19 mouse cellular contexts compared by ENCODE assay signal in genomic region chr9:110993281-110993709, GRCm38 (mm10). TPM values are rescaled to one million over a fixed set of nuclear protein-coding genes. Genes with fewer than 3 reads are reported as not detected.
DNase-seq lines count a peak whose midpoint lies in the region; ATAC-seq and TF ChIP-seq lines count a peak whose summit lies in the region.
"Had no signal": no experiment of that assay in that cellular context is flagged by ENCODE, and none has a peak within 500 bp of the region (broad histone marks: within the 10 kb centered on the region; RNA-seq: fewer than 3 reads in every experiment).

No protein-coding gene starts in this region.

- no peak overlapping the region for H3K4me2 ChIP-seq in lung, postnatal 0 days (replicated peaks; ENCODE audit: low read depth, low read length)
- H3K4me2 ChIP-seq: heart, embryonic 12.5 days; hindbrain, embryonic 12.5 days had no signal

- H3K27me3 ChIP-seq in lung, postnatal 0 days (replicated peaks; ENCODE audit: insufficient read depth, low read length), result no peaks in the 10 kb centered on the region
- H3K27me3 ChIP-seq: heart, embryonic 12.5 days; hindbrain, embryonic 12.5 days had no signal

- no peak for TF ChIP-seq EP300 in lung, postnatal 0 days (IDR thresholded peaks at IDR 0.05)

- WGBS in lung, postnatal 0 days, result 11% methylated on average over 3 of the region's 3 CpGs

- ATAC-seq in lung, postnatal 0 days, result no peak
- ATAC-seq in megakaryocyte-erythroid progenitor cell, adult 5-6 weeks (replicated peaks; ENCODE audit: low FRiP score, low TSS enrichment, poor library complexity, severe bottlenecking), result no peak

- H3K36me3 ChIP-seq in lung, postnatal 0 days (ENCODE audit: insufficient read depth, low read length), result no peaks in the 10 kb centered on the region
- H3K36me3 ChIP-seq: heart, embryonic 12.5 days; hindbrain, embryonic 12.5 days had no signal

- 0 out of 2 replicates have a peak, but pooled peaks cover 2% of the 10 kb centered on the region for H3K4me1 ChIP-seq in lung, postnatal 0 days (ENCODE audit: insufficient read depth, low read depth, low read length)
- H3K4me1 ChIP-seq: hindbrain, embryonic 12.5 days had no signal

- DNase-seq in adrenal gland, postnatal 14 days, result peak; percentile 36
- no peak for DNase-seq in adrenal gland, postnatal 25 days
- peak; percentile 47 for DNase-seq in lung, postnatal 0 days (ENCODE audit: low spot score)
- no peak for DNase-seq in lung, postnatal 25 days (ENCODE audit: low spot score)
- DNase-seq in kidney, postnatal 36 days, result peak; percentile 16 to 41
- DNase-seq in yolk sac, embryonic 10.5 days (ENCODE audit: low spot score), result peak; percentile 85
- DNase-seq in right cerebral cortex, postnatal 36 days (ENCODE audit: low spot score in 2 of 2), result no peak
- DNase-seq: adrenal gland, adult 8-10 months; cerebellum, adult 11 months; embryo, embryonic 11 days; right cerebral cortex, postnatal 14 days had no signal

- H3K27ac ChIP-seq in lung, postnatal 0 days (ENCODE audit: low read length), result no peak overlapping the region
- H3K27ac ChIP-seq: hindbrain, embryonic 12.5 days; macrophage had no signal

- TF ChIP-seq CTCF in lung, postnatal 0 days (IDR thresholded peaks at IDR 0.05), result no peak

- no peaks in the 10 kb centered on the region for H3K9me3 ChIP-seq in lung, postnatal 0 days (ENCODE audit: low read length)
- H3K9me3 ChIP-seq: heart, embryonic 12.5 days; hindbrain, embryonic 12.5 days had no signal

- H3K9ac ChIP-seq in lung, postnatal 0 days (replicated peaks; ENCODE audit: low read depth), result no peak overlapping the region
- H3K9ac ChIP-seq: heart, embryonic 12.5 days; hindbrain, embryonic 12.5 days had no signal

- H3K4me3 ChIP-seq in lung, postnatal 0 days (ENCODE audit: low read depth, low read length), result no peak overlapping the region
- H3K4me3 ChIP-seq: heart, embryonic 12.5 days; hindbrain, embryonic 12.5 days had no signal

RNA-seq across cellular contexts. Expression of gene Rtp3, which starts 2.9 kb away (rescaled TPM):
- total RNA-seq in adrenal gland, postnatal 14 days (2021), result 3.5 and 10.0 TPM in 2 replicates
- 3.0 and 4.8 TPM in 2 replicates for total RNA-seq in adrenal gland, postnatal 25 days (2021)
- 1.7 and 3.0 TPM in 2 replicates for polyA plus RNA-seq in lung, postnatal 0 days (2015; fragmentation: Nextera tagmentation; extraction: Ambion mirVana)
- not detected in 2 replicates for total RNA-seq in megakaryocyte-erythroid progenitor cell, adult 5-6 weeks (2014; fragmentation: Nextera tagmentation)
- not detected in 2 replicates for total RNA-seq in megakaryocyte-erythroid progenitor cell, adult 5-6 weeks (2017)
- total RNA-seq: neutrophil, adult 5-6 weeks had no signal
- polyA plus RNA-seq: hindbrain, embryonic 12.5 days; limb, embryonic 11.5 days; macrophage had no signal

RNA-seq across cellular contexts. Expression of gene Ltf, which starts 25.8 kb away (rescaled TPM):
- 2.6 and 7.3 TPM in 2 replicates for total RNA-seq in adrenal gland, postnatal 14 days (2021)
- 0.49 and 2.4 TPM in 2 replicates for total RNA-seq in adrenal gland, postnatal 25 days (2021)
- polyA plus RNA-seq in lung, postnatal 0 days (2015; fragmentation: Nextera tagmentation; extraction: Ambion mirVana), result 11.3 and 16.1 TPM in 2 replicates
- 126 TPM in 1 of 2 replicates, not detected in the other for total RNA-seq in megakaryocyte-erythroid progenitor cell, adult 5-6 weeks (2014; fragmentation: Nextera tagmentation)
- total RNA-seq in megakaryocyte-erythroid progenitor cell, adult 5-6 weeks (2017), result 5.8 and 33.5 TPM in 2 replicates

RNA-seq across cellular contexts. Expression of gene Lrrc2, which starts 42.0 kb away (rescaled TPM):
- 3.3 and 4.1 TPM in 2 replicates for total RNA-seq in adrenal gland, postnatal 14 days (2021)
- 8.9 and 10.5 TPM in 2 replicates for total RNA-seq in adrenal gland, postnatal 25 days (2021)
- polyA plus RNA-seq in lung, postnatal 0 days (2015; fragmentation: Nextera tagmentation; extraction: Ambion mirVana), result 1.6 and 2.2 TPM in 2 replicates
- 1.2 TPM in 1 of 2 replicates, not detected in the other for total RNA-seq in megakaryocyte-erythroid progenitor cell, adult 5-6 weeks (2014; fragmentation: Nextera tagmentation)
- total RNA-seq in megakaryocyte-erythroid progenitor cell, adult 5-6 weeks (2017), result 0.72 TPM in 1 of 2 replicates, not detected in the other
- total RNA-seq: neutrophil, adult 5-6 weeks had no signal
- polyA plus RNA-seq: macrophage had no signal

RNA-seq across cellular contexts. Expression of gene Tdgf1, which starts 47.3 kb away (rescaled TPM):
- total RNA-seq in adrenal gland, postnatal 14 days (2021), result not detected in 2 replicates
- not detected in 2 replicates for total RNA-seq in adrenal gland, postnatal 25 days (2021)
- 0.19 and 0.20 TPM in 2 replicates for polyA plus RNA-seq in lung, postnatal 0 days (2015; fragmentation: Nextera tagmentation; extraction: Ambion mirVana)
- not detected in 2 replicates for total RNA-seq in megakaryocyte-erythroid progenitor cell, adult 5-6 weeks (2014; fragmentation: Nextera tagmentation)
- total RNA-seq in megakaryocyte-erythroid progenitor cell, adult 5-6 weeks (2017), result not detected in 2 replicates
- total RNA-seq: gastrocnemius, adult 18-20 months had no signal
- polyA plus RNA-seq: heart, embryonic 12.5 days; hindbrain, embryonic 12.5 days; limb, embryonic 11.5 days; macrophage; stomach, embryonic 16.5 days had no signal

Comparison
In these comparisons a context has a peak if more than half of its experiments do, and no peak if none do; other contexts are left out.
1. DNase-seq: peak in adrenal gland, postnatal 14 days (single experiment), lung, postnatal 0 days (single experiment), kidney, postnatal 36 days (2 of 2) and yolk sac, embryonic 10.5 days (single experiment); none in adrenal gland, postnatal 25 days (single experiment), lung, postnatal 25 days (single experiment) and right cerebral cortex, postnatal 36 days (0 of 2).